In genomic region chr13:37508385-37509351, GRCm38 (mm10) we compare ENCODE assay signal across 8 mouse cellular contexts.
A peak's percentile ranks its signal among the peaks of the same experiment; 100 is the strongest.
DNase-seq lines count a peak whose midpoint lies in the region; ATAC-seq and TF ChIP-seq lines count a peak whose summit lies in the region.

No protein-coding gene starts in this region.

- H3K9ac ChIP-seq in neural tube, embryonic 12.5 days, result no peak overlapping the region
- H3K9ac ChIP-seq in embryonic facial prominence, embryonic 15.5 days, result no peak overlapping the region
- H3K9ac ChIP-seq in hindbrain, embryonic 14.5 days, result no peak overlapping the region
- H3K9ac ChIP-seq in liver, adult 2 months (ENCODE audit: low read depth, low read length), result peak overlapping the region; percentile 35; the same call in 1 of the 2 replicates

- no peaks in the 10 kb centered on the region for H3K79me2 ChIP-seq in liver, adult 2 months (ENCODE audit: control insufficient read depth, insufficient read depth, low read length)

- H3K36me3 ChIP-seq in neural tube, embryonic 12.5 days, result no peaks in the 10 kb centered on the region
- H3K36me3 ChIP-seq in embryonic facial prominence, embryonic 15.5 days, result no peaks in the 10 kb centered on the region
- H3K36me3 ChIP-seq in hindbrain, embryonic 14.5 days (replicated peaks; ENCODE audit: control insufficient read depth, insufficient read depth), result no peaks in the 10 kb centered on the region
- no peaks in the 10 kb centered on the region for H3K36me3 ChIP-seq in liver, adult 2 months (ENCODE audit: control insufficient read depth, insufficient read depth, low read length)

- H3K4me1 ChIP-seq in neural tube, embryonic 12.5 days, result peaks cover 7% of the 10 kb centered on the region
- peaks cover 50% of the 10 kb centered on the region for H3K4me1 ChIP-seq in embryonic facial prominence, embryonic 15.5 days
- H3K4me1 ChIP-seq in hindbrain, embryonic 14.5 days (replicated peaks; ENCODE audit: control insufficient read depth, insufficient read depth, low read length), result peaks cover 7% of the 10 kb centered on the region
- H3K4me1 ChIP-seq in liver, adult 2 months (ENCODE audit: control insufficient read depth, insufficient read depth, low read length), result peaks cover 30% of the 10 kb centered on the region

- no peaks in the 10 kb centered on the region for H3K9me3 ChIP-seq in neural tube, embryonic 12.5 days
- no peaks in the 10 kb centered on the region for H3K9me3 ChIP-seq in embryonic facial prominence, embryonic 15.5 days (replicated peaks)
- H3K9me3 ChIP-seq in hindbrain, embryonic 14.5 days (ENCODE audit: control insufficient read depth, low read length), result no peaks in the 10 kb centered on the region

- no peak for TF ChIP-seq POLR2A in liver, adult 2 months (IDR thresholded peaks at IDR 0.05; ENCODE audit: extremely low read depth, insufficient read depth, low read length)

- ATAC-seq in neural tube, embryonic 12.5 days (ENCODE audit: low FRiP score, low read depth), result no peak
- ATAC-seq in embryonic facial prominence, embryonic 15.5 days (ENCODE audit: insufficient number of reproducible peaks, low FRiP score, low TSS enrichment, low read depth), result peak; percentile 53
- ATAC-seq in hindbrain, embryonic 14.5 days (ENCODE audit: low FRiP score), result no peak
- ATAC-seq in cerebellum, adult (ENCODE audit: insufficient number of reproducible peaks, low FRiP score, low TSS enrichment), result no peak

- H3K27ac ChIP-seq in neural tube, embryonic 12.5 days, result no peak overlapping the region
- H3K27ac ChIP-seq in embryonic facial prominence, embryonic 15.5 days (replicated peaks), result peak overlapping the region; percentile 82
- 0 out of 2 replicates have a peak overlapping the region, but pooled peaks have one; percentile 4 for H3K27ac ChIP-seq in hindbrain, embryonic 14.5 days
- H3K27ac ChIP-seq in liver, adult 2 months (replicated peaks; ENCODE audit: insufficient read depth, low read depth, low read length), result peak overlapping the region; percentile 74

- WGBS in neural tube, embryonic 12.5 days, result 49% methylated on average over 19 of the region's 19 CpGs
- 37% methylated on average over 19 of the region's 19 CpGs for WGBS in embryonic facial prominence, embryonic 15.5 days
- WGBS in hindbrain, embryonic 14.5 days, result 46% methylated on average over 19 of the region's 19 CpGs
- 45% methylated on average over 19 of the region's 19 CpGs for WGBS in liver, adult 2 months

- peak overlapping the region; percentile 16; the same call in 1 of the 2 replicates for H3K4me2 ChIP-seq in neural tube, embryonic 12.5 days (replicated peaks)
- H3K4me2 ChIP-seq in embryonic facial prominence, embryonic 15.5 days (replicated peaks), result peak overlapping the region; percentile 10; the same call in 1 of the 2 replicates
- no peak overlapping the region for H3K4me2 ChIP-seq in hindbrain, embryonic 14.5 days (replicated peaks)

- no peak for DNase-seq in neural tube, embryonic 10.5 days (ENCODE audit: extremely low spot score, low spot score)
- no peak for DNase-seq in hindbrain, embryonic 14.5 days (ENCODE audit: low spot score)
- DNase-seq in liver, adult 2 months (ENCODE audit: extremely low read depth, low read depth, low spot score), result peak; percentile 58
- DNase-seq in retina, embryonic 14.5 days (ENCODE audit: low spot score), result peak; percentile 17
- no peak for DNase-seq in gastrocnemius, postnatal 10 days

- H3K27me3 ChIP-seq in neural tube, embryonic 12.5 days (replicated peaks), result no peaks in the 10 kb centered on the region
- H3K27me3 ChIP-seq in embryonic facial prominence, embryonic 15.5 days, result no peaks in the 10 kb centered on the region
- no peaks in the 10 kb centered on the region for H3K27me3 ChIP-seq in hindbrain, embryonic 14.5 days (ENCODE audit: control insufficient read depth, insufficient read depth, low read length)
- H3K27me3 ChIP-seq in liver, adult 2 months (ENCODE audit: control insufficient read depth, insufficient read depth, low read length), result no peaks in the 10 kb centered on the region

- no peak for TF ChIP-seq CTCF in liver, adult 2 months (IDR thresholded peaks at IDR 0.05; ENCODE audit: low read depth, low read length)

- H3K4me3 ChIP-seq in neural tube, embryonic 12.5 days, result no peak overlapping the region
- H3K4me3 ChIP-seq in embryonic facial prominence, embryonic 15.5 days (replicated peaks), result no peak overlapping the region
- H3K4me3 ChIP-seq in hindbrain, embryonic 14.5 days (replicated peaks; ENCODE audit: low read length), result no peak overlapping the region
- H3K4me3 ChIP-seq in liver, adult 2 months (ENCODE audit: insufficient read depth, low read depth, low read length), result no peak overlapping the region

Comparison
In these comparisons a context has a peak if more than half of its experiments do, and no peak if none do; other contexts are left out.
1. DNase-seq: peak in liver, adult 2 months (single experiment) and retina, embryonic 14.5 days (single experiment); none in neural tube, embryonic 10.5 days (single experiment), hindbrain, embryonic 14.5 days (single experiment) and gastrocnemius, postnatal 10 days (single experiment).